Mouse (Mus musculus) MN1 (cell line): ENCODE measurements around the gene Zfp428.
"Not testable (repeated sequence)": the region's sequence is repeated elsewhere in the genome, so short reads cannot be mapped to it uniquely, and the experiment has no call there.

ENCODE experiments used
- DNase-seq: peaks from one replicate; pipeline ENCODE4 v3.0.0-alpha.2; 2016; ENCODE audit warnings: low spot score

Zfp428 gene

DNA sequence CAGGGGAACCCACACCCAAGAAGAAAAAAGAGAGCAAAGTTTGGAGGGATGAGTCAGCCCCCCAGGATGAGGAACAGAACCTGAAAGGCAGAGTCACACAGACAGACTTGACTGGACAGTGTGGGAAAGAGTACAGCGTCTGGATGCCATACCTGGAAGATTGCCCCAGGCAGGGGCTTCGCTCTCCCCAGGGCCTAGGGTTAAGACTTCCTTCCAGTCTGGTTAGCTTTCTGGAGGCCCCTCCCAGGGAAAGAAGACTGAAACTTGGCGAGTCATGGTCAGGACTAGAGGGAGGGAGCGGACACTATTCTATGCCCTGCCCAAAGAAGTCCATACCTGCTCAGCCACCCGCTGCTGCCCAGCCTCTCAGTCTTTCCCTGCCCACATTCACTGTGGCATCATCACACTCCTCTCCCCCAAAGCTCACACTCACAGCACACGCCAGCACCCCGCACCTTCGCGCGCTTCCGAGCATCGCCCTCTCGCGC is 25.8 kb upstream of the Zfp428 start:
- DNase-seq, result no peak

DNA sequence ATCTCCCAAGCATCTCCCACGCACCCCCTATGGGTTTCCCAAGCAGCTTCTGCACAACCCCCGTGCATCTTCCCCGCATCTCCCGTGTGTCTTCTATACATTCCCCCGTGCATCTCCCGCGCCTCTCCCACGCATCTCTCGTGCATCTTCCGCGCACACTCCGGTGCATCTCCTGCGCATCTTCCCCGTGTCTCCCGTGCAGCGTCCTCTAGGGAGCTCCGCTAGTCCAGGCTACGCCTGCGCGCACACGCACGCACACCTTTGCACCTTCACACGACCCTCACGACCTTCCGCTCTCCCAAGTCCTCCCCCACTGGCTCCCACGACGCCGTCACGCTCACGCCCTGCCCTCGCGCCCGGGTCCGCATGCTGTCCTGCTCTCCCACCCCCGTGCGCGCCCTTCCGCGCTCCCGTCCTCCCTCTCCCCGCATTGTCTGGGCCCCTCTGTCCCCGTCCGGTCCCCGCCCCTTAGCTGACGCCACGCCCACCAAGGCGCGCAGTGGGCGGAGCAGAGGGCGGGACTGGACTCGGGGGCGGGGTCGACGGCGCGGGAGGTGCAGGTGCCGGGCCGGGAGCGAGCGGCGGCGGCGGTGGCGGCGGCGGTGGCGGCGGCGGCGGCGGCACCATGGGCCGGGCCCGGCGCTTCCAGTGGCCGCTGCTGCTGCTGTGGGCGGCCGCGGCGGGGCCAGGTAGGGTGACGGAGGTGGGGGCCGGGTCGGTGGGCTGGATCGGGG is 25.2 kb upstream of the Zfp428 start, which contains the start of gene Cadm4:
Gene Cadm4 (plus strand): TSS at position 550 of the 734 bp plus-strand sequence.
- peak; percentile 90 for DNase-seq

DNA sequence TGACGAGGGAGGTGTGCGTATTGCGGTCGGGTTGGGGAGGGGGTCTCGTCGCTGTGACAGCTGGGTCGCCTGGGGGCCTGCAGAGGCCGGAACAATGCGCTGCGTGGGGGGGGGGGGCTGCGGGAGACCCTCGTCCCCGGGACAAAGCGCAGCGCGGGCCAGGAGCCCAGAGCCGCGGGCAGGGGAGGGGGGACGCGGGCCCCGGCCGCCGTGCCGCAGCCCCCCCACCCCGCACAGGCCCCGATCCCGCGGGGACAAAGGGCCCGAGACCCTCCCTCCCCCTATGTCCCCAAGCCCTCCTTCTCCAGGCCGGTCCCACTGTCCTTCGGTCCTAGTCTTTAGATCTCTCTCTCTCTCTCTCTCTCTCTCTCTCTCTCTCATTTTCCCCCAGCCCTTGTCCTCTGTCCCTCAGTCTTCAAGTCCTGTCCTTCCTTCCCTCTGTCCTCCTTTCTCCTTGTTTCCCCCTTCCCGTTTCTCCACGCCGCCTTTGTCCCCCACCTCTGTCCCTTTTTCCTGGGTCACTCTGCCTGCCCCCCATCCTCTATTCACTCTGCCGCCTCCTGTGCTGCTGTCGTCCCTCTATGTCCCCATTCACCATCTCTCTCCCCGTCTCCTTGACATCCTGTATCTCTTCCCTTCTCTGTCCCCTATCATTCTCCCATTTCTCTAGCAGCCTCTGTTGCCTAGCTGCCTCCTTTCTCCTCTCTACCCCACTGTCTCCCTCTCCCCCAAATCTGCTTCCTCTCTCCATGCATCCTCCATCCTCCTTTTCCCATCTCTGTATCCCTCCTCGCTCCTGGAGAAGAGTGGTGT is 24.4 kb upstream of the Zfp428 start:
- no peak for DNase-seq

DNA sequence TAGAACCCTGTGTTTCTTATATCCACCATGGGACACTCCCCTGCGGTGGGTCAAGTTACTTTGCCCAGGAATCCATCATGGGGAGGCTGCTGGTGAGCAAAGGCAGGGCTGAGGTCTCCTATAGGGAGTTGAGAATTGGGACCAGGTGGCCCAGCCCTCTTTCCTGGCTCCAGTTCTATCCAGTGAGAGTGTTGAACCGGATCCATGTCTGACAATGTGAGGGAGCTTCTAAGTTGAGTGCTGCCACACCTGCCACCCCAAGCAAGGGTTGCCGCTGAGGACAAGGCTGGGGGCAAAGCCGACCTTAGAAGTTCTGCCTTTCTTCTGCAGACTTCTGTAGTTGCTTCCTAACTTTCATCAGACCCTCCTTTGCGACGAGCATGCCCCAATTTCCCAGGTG is 23.5 kb upstream of the Zfp428 start:
- not testable (repeated sequence) for DNase-seq

DNA sequence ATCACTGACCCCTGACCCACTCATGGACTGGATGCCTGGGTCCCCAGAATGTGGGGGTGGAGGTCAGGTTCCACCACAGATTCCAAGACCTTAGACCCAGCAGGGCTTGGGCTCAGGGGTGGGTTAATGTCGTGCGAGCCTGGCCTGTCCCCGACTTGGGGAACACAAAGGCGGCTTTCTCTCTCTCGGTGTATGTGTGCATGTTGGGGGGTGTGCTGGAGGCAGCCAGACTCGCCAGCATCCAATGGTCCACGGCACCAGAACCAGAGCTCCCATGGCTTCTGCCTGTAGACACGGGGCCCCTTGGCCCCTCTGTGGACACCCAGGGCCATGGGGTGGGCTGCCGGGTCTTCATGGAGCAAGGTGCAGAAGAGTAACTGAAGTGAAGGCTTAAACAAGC is 21.3 kb upstream of the Zfp428 start:
- no peak for DNase-seq

DNA sequence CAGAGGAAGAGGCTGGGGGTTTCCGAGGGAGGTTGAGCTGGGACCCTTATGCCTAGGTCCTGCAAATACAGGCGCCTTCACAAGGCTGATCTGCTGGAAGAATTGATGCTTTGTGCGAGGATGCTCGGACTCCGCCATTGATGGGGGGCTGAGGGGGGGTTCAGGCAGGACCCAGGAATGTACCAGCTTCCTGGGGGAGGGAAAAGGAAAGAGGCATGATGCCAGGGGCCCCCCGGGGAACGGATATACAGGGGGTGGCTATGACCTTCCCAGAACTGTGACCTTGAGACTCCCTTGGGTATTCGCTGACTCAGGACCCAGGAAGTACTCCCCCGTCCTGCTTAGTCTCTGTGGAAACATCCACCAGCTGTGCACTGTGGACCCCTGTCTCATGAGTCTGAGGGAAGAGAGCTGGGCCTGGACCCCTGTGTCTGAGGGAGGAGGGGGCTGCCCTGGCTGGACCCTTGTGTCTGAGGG is 20.1 kb upstream of the Zfp428 start:
- DNase-seq, result no peak

DNA sequence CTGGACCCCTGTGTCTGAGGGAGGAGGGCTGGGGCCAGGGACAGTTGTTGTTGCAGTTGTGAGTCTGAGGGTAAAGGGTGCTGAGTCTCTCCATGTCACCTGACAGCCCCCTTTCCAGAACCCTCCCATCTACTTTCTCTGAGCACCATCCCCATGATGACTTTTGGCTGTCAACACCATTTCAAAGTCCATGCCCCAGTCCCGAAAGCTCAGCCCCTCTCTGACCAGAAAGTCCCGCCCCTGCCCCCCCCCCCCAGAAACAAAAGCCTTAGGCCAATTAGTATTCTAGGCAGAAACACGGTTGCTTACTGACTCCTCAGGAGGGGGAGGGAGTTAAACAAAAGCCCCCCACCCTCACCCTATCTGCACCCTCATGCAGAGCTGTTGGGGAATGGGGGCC is 19.4 kb upstream of the Zfp428 start:
- DNase-seq, result no peak

DNA sequence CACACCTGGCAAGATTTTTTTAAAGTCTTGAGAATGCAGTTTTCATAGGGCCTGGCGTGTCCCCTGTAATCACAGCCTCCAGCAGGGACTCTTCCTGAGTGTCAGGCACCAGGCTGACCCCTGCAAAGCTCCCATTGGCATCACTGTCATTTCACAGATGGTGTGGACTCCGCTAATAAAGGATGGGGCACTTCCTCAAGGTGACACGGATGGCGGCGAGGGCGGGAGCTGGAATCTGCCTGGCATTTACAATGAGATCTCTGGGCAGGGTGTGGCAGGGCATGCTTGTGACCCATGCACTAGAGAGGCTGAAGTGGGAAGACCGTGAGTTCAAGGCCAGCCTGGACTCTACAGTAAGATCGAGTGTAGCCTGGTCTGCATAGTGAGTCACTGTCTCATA is 18.5 kb upstream of the Zfp428 start:
- no peak for DNase-seq

DNA sequence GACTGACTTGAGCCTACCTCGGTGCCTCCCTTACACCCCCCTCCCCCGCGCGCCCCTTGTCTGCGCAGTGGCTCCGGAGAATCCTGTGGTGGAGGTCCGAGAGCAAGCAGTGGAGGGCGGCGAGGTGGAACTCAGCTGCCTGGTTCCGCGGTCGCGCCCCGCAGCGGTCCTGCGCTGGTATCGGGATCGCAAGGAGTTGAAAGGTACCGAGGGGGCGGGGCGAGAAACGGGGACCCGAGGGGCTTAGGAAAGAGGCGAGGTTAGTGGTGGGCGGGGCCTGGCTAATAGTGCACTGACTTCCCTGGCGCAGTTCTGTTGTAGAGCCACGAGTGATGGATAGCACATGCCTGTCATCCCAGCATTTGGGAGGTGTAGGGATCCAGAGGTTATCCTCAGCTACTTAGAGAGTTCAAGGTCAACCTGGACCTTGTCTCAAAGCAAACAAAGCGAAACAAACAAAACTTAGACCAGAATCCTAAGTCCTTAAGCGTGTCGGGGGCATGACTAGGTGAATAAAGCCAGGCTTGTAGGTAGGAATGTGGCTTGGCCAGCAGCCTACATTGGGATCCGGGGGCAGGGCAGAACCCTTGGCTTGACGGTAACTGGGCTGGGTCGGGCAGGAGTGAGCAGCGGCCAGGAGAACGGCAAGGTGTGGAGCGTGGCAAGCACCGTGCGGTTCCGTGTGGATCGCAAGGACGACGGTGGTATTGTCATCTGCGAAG is 6.8 kb upstream of the Zfp428 start:
- DNase-seq, result no peak

DNA sequence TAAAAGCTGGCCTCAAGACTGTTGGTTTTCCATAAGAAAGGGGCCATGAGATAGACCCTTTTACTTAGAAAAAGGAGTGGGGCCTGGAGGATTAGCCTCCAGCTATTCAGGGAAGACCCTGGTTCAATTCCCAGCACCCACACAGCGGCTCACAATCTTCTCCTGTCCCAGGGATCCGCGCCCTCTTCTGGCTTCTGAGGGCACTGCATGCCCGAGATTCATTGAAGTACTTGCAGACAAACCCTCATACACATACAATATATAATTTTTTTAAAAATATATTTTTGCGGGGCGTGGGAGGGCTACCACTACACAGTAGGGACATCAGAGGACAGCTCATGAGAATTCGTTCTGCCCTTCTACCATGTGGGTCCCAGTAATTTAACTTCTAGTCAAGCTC is 5.9 kb upstream of the Zfp428 start:
- no peak for DNase-seq

DNA sequence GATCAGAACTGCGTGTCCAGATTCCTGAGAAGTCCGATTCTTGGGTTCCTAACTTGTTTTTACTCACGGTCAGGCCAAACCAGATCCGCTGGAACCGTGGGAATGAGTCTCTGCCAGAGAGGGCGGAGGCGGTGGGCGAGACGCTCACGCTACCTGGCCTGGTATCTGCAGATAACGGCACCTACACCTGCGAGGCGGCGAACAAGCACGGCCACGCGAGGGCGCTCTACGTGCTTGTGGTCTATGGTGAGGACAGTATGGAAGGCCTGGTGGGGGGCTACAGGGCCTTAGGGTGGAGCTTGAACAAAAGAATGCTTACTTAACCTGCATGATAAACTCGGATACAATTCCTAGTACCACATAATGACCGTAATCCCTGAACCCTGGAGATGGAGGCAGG is 5.3 kb upstream of the Zfp428 start:
- no peak for DNase-seq

DNA sequence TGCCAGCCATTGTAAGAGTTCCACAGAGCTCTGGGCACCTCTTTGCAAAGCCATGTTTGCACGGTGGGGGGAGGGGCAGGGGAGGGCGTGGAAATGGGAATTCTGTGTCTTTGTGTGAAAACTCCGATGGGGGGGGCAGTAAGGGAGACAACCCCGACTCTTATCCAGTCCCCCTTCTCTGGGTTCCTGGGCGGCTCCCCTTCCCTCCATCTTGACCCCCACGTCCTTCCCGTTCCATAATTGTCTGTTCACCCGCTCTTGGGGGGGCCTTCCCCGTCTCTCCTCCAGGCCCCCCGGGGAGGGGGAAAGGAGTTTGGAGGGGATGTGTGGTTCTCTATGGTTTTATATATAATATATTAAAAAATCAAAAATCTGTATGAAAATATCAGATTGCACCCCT is 2.8 kb upstream of the Zfp428 start:
- no peak for DNase-seq

DNA sequence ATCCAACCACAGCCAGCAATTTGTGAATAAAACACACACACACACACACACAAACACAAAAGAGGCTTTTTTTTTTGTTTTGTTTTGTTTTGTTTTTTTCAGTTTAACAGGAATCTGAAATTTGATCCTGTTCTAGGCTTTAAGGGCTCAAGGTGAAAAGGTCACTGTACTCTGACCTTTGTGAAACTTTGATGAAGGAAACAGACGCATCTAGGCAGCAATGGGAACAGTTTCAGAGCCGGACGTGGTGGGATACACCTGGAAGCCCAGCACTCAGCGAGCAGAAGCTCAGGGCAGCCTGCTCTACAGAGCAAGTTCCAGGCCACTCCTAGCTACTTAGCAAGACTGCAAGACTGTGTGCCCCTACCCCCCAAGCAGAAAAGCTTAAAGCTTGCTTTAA is 1.9 kb upstream of the Zfp428 start:
- DNase-seq, result no peak

DNA sequence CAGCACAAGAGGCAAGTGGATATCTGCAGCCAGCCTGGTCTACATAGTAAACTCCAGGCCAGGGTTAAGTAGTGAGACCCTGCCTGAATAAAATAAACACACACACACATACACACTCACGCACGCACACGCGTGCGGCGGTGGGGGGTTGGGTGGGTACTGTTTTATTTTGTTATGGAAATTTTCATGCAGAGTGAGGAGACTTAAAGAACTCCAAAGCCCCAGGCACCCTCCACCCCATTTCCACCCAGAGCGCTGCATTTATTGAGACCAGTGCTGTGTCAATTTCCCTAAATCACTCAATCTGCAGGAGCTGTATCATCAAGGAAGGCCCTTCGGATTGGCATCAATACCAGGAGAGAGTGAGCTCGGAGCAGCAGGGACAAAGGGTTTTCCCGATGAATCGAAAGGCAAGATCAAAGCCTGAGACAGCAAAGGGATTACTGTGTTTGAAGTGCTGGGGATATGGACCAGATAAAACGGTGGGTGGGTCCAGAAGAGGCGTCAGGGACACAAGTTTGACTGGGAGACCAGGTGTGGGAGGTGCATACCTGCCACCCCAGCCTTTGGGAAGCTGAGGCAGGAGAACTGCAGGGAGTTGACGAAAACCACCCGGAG is 1.2 kb upstream of the Zfp428 start:
- DNase-seq, result no peak

DNA sequence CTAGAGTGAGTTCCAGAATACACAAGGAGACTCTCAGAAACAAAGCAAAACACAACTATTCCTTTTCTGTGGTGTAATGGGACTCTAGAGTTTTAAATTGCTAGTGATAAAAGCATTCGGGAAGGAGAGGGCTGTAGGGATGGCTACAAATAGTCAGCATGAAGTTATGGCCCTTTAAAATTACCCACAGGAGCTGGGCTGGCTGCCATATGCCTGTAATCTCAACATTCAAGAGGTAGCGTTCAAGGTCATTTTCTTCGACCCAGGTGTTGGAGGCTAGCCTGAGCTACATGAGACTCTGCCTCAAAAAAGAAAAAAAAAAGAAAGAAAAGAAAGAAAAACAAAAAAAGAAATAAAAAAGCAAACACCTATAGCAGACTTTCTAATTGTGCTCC is 744 bp upstream of the Zfp428 start:
- DNase-seq, result no peak

DNA sequence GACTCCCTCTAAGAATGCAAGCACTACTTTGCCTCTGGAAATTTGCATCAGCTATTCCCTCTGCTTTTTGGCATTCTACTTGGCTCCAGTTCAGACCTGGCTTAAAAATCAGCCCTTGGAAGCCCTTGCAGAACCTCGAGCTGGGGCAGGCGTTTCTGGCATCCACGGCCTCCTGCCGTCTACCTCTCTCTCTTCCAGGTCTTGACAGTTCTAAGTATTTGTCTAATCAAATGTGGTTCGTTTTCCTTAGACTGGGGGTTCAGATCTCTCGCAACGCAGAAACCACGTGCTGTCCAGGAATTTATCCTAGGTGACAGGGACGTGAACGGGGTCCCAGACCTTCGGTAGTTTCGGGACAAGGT is 349 bp upstream of the Zfp428 start:
- DNase-seq, result peak; percentile 67

DNA sequence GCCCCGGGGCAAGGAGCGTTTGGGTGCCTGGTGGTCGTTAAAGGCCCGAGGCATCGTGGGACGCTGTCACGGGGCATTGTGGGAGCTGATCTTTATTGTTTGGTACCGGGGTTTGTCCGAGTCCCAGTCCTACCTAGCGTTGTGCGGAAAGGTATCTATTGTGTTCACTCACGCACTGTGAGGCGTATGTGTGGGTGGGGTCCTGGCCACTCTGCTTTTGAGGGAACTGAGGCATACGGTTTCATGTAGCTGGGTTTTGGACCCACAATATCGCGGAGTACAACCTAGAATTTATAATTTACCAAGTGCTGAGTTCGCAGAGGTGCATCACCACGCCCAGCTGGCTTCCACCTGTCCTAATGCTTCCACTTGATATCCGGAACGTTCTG is 914 bp downstream of the Zfp428 start:
- DNase-seq, result no peak

DNA sequence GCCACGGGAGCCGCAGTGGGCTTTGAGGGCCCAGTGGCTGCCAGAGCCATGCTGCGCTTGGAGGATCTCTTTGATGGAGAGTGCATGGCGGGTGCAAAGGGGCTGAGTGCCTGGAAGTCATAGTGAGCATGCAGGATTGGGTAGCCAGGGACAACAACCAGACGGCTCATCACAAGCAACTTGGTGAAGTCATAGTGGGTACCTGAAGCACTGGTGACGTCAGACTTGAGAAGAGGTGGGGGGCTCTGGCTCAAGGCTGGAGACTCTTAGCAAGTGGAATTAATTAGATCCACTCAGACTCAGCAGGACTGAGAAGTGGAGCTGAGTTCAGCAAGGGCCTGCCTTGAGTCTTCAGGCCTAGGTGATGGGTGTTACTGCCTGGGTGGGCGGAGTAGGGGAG is 5.5 kb downstream of the Zfp428 start, which contains the start of gene AC161166.1:
Gene AC161166.1 (minus strand): TSS at position 101 of the 400 bp plus-strand sequence.
- DNase-seq, result no peak

DNA sequence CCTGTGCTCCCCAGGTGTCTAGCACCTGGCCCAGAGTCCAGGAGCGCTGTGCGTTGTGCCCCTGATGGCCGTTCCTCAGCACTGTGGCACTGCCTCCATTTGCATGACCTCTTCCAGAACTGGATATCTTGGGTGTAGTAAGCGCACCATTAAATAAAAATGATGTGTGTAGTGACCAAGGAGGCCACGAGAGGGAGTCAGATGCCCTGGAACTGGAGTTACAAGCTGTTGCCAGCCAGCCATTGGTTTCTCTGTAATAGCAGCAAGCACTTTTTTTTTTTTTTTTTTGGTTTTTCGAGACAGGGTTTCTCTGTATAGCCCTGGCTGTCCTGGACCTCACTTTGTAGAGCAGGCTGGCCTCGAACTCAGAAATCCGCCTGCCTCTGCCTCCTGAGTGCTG is 9.5 kb downstream of the Zfp428 start:
- not testable (repeated sequence) for DNase-seq

DNA sequence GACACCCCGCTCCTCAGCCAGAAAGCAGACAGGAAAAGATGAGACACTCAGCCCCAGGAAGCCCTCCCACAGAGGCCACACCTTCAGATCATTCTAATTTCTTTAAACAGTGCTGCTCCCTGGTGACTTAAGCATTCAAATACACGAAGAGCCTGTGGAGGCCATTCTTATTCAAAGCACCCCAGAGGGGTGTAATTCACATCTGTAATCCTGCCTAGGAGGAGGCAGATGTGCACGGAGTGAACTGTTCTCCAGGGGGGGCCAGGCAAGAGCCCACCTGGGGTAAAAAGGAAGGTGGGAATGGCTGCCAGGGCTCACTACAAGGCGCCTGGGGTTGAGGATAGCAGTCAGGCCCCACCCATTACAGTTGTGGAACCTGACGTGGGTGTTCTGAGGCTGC is 10.3 kb downstream of the Zfp428 start:
- DNase-seq, result no peak

DNA sequence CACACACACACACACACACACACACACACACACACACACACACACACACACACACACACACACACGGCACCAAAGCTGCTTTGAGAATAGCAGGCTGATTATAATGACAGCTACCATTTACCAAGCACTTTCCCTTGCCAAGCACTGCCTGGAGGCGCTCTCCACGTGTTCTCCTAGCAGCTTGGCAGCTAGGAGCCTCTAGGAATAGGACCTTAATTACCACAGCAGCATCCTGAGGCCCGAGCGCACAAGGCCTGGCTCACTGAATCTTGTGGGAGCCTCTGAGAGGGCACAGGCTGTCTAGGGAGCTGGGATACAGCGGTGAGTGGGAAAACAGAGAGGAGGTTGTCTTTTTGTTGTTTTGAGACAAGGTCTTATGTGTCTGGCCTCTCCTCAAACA is 10.8 kb downstream of the Zfp428 start:
- no peak for DNase-seq

DNA sequence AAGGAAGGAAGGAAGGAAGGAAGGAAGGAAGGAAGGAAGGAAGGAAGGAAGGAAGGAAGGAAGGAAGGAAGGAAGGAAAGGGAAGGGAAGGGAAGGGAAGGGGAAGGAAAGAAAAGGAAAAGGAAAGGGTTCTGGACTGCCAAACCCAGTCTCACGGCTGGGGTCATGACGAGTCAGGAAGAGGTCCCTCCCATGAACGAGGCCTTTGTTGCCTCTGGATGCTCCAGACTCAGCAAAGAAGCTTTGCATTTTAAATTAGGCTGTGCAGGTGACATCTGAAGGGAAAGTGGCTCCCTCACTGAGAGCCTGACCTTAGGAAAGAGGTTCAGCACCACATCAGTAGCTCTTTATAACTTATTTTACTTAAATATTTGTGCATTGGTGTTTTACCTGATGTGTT is 12.3 kb downstream of the Zfp428 start:
- no peak for DNase-seq
